Mouse (Mus musculus) spleen, adult 18-20 months (tissue): ENCODE measurements at regions not wholly inside any gene's neighbourhood (a gene's known extent, or its start where the extent isn't known, plus 50 kb on each side); places are given as distances from the start of the nearest gene placed in this dataset.
"Not testable (repeated sequence)": the region's sequence is repeated elsewhere in the genome, so short reads cannot be mapped to it uniquely, and the experiment has no call there.

Source experiments
- DNase-seq, 2 experiments: peaks; one replicate each; pipeline ENCODE4 v3.0.0; 2022; ENCODE audit warnings: mixed read lengths in 2 of 2

DNA sequence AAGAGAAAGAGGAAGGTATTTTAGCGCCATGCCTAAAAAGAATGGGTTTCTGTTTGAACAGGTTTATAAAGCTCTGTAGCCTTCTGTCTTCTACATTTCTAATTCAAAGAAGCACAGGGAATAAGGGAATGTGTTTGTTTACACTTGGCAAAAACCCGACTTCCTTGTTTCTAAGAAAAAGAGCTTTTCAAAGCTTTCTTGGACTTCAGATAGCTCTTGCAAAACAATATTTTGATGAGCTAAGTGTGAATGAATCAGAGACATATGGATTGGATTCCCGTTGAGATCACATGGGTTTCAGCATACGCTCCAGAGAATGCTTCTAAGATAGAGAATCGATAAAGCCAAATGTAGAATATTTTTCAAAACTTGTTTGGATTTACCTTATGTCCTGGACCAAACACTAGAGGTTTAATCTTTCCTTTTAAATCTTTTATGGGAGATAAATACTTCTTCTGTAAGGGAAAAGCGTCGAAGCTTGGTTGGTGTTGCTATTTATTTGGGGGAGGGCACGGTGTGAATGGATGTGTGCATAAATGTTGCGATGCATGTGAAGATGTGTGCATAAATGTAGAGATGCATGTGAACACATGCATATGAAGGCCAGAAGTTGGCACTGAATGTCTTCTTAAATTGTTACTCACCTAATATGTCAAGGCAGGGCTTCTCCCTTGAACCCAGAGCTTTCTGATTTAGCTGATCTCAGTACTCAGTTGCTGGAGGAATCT is 576.4 kb downstream of the Nyap2 start:
- no peak for DNase-seq

DNA sequence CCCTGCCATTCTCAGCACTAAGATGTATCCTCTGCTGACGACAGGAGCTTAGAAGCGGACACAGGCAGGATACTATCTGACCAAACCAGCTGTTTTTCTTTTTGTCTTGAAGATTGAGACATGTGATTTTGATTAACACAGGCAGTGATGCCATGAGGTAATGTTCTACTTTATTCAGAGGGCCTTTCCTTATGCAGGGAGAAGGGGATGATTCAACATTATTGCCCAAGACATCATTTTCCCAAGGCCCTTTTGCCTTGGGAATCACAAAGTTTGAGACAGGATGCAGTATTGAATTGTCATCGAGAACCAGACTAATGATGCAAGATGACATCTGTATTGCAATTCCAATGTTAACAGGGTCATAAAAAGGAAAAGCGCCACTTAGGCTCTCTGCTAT is 571.7 kb upstream of the Gm9747 start:
- DNase-seq = no peak

DNA sequence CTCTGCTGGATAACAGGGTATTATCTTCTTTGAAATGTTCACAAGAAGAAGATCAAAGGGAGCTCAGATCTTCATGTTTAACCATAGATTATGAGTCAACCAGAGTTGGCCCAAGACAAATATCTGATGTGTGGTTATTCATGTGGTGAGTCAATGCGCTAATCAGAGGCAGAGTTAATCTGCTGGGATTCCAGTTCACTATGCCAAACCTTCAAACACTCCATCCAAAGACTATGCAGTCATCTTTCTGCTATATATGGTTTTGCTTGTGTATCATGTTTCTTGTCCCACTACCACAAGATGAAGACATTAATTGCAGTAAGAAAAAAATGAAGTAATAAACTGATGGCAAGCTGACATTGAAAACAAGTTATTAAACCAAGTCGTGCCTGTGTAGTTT is 561.8 kb upstream of the Gm9747 start:
- DNase-seq = no peak

DNA sequence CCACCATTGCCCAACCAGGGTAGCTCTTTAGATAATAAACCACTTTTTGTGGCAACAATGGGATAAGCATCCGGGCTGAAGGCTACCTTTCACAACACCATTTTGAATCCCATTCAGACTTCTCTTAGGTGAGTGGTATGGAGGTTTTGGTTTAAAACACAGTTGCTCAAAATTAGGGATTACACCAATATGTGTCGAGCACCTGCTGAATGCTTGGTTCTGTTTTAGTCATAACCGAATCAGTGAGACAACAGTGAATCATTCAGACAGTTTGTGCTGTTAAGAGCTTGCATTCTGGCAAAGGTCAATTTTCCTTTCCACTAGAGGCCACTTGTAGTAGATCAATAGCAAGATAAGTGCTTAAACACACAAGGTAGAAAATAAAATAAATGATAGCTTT is 561.2 kb upstream of the Gm9747 start:
- no peak for DNase-seq

DNA sequence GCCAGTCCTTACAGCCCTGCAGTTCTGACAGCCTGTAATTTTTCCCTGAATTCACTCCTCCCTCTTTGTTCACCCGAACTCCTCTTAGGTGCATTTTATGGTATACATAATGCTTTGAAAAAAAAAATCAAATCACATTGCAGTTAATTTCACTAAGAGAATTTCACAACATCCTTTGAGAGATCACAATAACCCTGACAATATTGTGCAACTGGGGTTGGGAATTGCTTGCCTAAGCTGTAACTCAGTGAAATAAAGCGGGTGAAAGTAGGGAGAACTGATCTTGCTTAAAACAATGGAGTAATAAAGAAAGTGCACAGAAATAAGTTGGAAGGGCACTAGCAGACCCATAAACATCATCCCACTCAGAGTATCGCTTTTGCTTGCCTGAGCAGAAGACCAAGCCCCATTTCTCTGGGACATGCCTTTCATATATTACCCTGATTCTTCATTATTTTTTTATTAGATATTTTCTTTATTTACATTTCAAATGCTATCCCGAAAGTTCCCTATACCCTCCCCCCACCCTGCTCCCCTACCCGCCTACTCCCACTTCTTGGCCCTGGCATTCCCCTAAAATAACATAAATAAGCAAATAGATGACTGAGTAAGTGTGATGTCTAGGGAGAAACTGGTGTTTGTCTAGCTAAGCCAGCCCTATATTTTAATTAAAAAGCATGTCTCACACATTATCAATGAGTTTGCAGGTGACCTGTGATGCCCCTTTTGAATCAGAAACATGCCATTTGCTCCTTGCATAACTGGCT is 557.2 kb upstream of the Gm9747 start:
- no peak for DNase-seq

DNA sequence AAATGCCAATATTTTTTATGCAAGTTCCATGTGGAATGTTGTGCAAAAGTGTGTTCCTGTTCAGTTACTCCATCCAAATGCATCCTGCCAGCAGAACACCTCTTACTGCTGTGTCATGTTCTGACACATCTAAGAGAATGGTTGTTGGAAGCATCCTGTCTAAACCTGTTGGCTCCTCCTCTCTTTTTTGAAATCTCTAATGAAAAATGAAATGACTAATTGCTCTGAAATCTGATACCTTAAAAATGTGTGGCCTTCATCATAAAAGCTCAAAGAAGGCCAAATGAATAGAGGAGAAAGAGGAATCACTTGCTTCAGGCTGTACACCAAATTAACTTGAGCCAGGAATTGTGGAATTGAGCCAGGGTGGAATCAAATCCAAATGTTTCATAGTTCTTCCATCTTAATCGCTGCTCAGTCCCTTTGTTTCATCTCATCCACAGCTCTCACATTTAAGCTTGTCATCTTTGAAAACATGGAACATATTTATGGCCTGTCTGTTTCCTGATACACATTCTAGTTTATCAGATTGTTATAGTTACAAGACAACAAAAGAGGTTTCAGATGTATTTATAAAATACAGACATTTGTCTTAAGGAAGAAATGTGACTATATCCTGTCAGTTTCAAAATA is 555.0 kb upstream of the Gm9747 start:
- no peak for DNase-seq

DNA sequence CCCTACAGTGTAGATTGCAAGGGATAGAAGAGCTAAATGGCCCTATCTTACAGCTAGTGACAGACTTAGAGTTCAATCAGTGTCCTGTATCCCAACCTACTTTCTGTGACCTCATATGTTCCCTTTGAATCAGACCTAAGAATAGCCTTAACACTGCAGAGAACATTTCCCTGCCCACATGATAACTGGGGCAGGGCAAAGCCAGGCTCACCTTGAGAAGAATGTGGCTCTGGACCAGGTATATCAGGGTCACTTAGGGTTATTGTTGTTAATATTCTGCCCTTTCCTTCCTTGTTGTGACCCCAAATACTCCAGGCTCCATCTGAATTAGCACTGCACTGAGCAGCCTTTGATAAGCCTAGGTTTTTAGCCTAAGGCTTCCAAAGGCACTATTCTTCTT is 536.8 kb upstream of the Gm9747 start:
- no peak for DNase-seq

DNA sequence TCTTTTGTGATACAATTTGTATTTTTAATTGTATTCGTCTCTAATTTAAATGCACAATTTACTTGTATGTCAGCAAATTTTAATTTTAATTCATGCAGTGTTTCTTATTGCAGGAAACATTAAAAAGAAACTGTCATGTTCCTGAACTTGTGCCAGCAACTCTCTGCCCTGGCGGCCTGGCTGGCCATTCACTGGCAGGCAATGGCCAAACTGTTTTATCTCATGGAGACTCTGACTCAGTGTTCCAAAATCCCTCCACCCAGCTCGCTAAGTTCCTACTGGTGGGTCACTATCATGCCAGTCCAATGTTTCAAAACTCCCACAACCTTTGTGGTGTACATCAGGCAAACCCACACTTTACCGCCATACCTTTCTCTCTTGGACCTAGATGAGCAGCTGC is 523.7 kb upstream of the Gm9747 start:
- no peak for DNase-seq

DNA sequence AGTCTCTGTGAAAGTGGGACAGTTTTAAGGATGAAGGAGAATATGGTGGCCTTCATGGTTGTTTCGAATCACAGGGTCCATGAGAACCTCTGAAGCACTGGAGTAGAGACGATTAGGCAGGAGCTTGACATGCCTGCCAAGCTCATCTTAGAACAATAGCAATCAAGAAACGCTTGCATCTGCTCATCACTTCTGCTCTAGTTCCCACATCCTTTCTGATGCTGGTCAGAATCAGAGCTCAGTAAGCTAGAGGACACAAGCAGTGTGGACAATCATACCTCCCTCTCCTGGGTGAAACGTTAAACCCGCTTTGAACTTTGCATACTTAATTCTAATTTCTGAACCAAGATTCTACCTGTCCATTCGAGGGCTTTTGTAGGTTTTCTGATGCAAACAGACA is 515.8 kb upstream of the Gm9747 start:
- no peak for DNase-seq

DNA sequence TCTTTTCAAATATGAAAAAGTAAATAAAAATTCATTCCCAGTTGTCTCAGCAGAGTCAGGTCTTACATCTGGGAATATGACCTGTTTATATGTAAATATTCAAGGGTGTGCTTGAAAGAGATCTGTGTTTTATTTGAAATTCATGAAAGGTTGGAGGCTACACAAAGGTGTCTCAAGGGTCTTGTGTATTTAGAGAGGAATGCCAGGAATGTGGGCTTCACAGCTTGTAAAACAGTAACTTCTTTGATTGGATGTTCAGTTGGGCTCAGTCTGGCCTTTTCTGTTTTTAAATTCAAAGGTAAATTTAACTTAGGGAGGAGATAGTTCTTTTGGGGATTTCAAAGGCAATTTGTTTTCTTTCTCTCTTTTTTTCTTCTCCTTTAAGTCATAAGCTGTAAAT is 514.7 kb upstream of the Gm9747 start:
- DNase-seq = no peak

DNA sequence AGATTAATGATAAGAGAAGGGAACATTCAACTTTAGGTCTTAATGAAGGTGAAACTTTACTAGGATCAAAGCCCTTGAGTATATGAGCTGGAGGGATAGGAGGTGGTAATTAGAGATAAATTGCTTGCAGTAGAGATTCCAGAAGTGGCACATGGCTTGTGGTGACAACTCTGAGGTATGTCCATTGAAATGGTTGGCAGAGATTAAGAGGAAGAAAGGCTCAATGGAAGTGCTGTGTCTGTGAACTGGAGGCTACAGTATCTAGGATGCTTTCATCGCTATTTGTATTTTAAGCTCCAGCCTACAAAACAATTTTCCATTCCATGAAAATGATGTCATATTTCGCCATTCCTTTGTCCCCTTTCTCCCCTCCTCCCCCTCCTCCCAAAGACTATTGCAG is 508.1 kb upstream of the Gm9747 start:
- no peak for DNase-seq

DNA sequence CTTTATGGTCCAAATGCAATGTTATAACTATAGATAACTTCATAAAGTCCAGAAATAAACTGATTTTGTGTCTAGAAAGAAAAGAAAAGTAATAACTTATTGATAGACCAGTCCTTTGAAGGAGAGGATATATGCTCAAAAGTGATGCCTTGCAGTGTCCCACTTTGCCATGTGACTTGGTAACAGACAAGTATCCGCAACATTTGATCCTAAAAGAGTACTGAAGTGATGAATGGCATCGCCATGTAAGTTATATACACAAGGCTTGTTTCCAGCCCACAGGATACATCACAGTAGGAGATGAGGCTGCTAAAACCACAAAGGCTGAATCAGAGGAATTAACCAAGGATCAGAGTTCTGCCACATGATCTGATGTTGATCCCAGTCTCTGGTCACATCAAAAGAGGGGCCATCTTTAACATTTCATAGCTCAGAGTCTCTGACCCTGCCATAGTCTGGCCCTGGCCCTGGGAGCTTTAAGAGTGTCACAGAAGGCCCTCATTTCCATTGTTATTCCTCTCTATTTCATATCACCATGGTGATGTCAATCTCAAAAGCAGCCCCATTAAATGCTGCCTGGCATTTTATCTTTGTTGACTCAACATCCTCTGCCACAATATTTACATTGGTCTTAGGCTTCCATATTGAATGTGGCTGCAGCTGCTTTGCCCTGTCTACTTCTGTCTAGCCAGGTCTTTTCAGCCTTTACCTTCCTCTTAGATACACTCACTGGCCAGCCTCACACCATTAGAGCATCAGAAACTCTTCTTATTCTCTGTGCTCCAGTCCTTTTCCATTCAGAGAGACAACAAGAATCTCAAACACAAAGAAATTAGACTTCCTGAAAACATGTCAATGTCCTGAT is 506.4 kb upstream of the Gm9747 start:
- no peak for DNase-seq

DNA sequence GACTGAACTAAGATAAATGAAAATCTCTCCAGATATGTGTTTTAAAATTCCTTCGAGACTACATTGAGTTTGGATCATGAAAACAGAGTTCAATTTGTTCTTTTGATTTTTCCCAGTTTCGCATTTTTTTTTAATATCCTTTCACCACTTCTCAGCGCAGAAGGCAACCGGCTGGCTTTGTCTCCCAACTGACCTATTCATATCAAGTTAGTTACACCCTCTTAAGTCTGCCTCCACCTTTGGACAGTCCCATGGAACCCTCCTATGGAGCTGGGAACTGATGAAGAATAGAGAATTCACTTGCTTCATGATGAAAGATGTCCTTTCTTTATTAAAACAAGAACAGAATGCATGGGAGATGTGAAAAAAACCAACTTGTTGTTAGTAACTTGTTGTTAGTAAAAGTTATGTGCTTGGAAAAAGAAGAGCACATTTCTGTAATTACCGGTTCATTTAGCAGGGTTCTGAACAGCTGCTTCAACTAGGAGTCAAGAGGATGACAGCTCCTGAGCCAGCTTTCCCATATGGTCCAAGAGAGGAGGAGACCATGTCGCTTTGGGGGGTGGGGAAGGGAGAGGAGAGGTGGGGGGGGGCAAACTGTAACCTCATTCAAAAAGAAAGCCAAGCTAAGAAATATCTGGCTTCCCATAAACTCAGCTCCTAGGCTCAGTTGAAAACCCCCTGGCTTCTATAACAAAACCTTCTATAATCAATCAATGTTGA is 495.6 kb upstream of the Gm9747 start:
- DNase-seq = no peak

DNA sequence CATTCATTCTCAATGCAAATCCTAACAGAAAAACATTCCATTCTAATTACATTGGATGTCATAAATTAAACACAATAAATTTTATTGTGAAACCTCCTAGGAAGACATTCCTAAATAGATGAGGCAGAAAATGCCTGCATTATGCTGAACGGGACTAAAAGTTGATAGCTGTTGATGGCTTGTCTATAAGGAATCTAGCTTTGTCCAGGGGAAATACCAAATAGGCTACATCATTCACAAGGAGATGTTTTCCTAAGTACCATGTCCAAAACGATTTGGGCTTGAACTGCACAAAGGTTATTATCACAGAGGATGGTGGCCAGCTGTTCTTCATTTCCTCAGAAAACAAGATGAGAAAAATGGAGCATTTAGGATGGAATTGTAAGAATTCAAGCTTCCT is 494.5 kb upstream of the Gm9747 start:
- DNase-seq = no peak

DNA sequence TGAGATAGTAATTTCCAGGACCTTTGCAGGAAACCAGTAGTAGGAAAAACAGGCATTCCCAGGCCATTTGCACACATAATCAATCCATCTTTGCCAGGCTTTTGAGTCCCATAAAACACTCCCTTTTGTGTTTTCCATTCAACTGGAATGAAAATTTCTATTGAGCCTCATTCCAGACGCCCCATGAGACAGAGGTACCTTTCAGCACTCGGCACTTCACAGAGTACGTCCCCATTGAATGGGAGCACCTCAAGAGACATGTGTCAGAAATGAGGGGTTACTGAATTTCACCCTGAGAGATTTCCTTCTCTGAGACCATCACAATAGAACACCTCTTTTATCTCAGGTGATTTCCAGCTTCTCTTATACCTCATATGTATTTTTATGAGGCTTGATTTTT is 493.5 kb upstream of the Gm9747 start:
- no peak for DNase-seq

DNA sequence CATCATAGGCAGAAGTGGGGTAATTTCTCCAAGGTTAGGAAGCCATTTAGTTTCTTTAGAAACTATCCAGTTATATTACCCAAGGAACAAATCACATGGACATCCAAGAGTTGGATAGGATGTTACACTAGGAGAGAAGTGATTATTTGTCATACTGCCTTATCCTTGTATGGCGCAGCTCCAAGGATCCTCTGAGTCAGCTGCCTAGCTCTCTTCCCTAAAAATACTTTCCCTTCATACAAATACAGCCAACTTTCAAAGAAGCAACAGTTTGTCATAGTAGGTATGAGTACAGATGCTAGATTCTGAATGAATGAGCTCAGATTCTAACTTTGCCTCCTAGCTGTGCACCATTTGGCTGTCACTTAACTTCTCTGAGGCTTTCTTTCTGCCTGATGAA is 492.9 kb upstream of the Gm9747 start:
- no peak for DNase-seq

DNA sequence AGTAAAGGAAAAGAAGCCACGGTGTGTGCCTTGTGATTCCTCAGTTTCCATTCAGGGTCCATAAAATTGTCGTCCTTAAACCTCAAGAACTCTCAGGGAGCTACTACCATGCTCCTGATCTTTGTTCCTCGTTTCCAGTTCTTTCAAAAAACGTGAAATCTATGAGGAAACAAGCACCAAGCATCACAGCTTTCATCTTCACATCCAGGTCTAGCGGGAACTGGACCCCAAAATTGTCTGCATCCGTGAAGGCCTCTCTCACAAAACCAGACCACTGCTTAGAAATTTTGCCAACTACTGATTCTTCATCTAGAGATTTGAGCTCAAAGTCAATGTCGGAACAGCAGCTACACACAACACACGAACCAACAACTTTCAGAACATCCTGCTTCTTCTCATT is 491.0 kb upstream of the Gm9747 start:
- DNase-seq = not testable (repeated sequence)

DNA sequence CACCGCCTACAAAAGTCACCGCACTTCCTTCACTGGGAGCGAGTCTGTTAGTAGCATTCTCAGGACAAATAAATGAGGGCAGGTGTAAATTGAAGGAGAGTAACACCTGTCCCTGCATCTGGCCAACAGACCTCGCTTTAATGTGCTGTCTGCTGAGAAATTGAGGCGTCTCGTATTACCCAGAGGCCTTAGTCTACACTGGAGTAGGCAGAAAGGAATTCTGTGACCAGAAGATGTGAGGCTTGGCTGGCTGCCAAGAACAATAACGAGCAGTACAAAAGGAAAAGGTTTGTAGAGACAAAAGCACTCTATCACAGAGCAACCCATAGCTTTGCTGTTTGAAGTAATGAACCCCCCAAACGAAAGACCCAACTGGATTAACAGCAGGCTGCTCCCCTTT is 488.4 kb upstream of the Gm9747 start:
- DNase-seq = no peak

DNA sequence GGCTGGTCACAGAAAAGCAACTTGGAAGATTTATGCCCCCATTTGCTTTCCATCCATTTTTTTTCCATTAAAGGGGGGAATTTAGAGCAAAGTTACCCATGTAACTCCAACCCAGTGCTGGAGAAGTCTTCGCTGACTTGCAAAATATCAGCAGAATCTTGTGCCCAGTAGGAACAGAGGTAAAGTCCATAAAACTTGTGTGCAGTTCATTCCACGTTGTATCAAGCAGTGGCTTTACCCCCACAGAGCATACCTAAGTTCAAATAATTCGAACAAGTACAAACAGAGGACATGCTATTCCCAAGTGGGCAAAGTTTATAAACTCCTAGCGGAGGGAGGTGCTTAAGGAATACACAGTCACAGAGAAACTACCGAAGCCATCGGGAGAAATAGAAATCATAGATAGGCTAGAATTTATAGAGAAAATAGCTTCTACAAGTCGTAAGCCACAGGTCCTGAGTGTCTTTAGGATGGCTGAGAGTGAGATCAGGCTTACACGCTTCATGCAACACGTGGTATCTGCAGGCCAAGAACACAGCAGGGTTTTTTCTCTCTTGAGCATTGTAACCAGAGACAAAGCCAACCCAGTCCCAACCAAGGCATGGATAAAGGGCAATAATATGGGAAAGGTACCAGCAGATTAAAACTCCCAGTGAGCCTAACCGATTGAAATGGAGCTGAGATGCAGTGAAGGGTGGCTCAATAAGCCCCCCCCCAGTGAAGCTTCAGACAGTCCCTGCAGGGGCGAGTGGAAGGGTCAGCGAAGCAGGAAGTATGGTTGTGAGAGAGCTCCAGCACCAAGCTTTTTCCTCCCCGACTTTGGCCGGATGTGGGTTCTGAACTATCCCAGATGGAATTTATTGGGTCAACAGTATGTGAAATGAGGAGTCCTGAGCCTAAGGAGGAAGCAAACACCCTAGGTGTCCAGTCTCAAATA is 487.6 kb upstream of the Gm9747 start:
- DNase-seq = no peak

DNA sequence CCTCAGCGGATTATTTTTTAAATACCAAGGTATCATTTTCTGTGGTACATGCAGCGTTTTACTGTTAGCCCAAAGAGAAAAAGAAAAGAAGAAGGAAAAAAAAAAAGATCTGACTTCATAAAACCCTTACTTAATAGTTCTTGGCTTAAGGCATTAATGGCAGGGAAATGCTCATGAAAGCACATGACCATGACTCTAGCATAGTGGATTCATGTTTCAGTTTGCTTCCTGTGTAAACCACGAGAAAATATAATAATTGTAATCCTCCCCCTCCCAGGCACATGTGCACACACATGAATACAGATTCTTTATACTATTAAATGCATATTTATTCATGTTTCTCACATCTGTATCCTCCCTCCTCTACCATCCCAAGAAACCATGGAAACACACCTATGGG is 486.9 kb upstream of the Gm9747 start:
- DNase-seq = no peak

DNA sequence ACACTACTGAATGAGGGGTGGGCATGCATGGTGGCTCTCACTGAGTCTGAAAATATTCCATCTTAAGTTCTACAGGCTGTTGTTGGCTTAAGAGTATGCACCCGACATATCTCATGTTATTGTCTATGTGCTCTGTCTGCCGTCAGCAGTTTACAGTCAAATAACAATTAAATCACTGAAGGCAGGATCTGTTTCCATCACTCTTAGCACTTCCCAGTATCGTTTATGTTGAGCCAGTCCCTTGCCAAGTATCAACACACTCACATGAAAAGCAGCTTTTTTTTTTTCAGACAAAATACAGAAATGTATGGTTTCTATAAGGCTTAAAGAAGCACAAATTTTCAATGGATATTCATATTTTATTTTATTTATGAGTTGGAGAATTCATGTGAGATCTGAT is 485.9 kb upstream of the Gm9747 start:
- DNase-seq = no peak
